Mouse (Mus musculus): ENCODE measurements around the gene Wdr61. TPM values are rescaled to one million over a fixed set of nuclear protein-coding genes. Genes with fewer than 3 reads are reported as not detected.
"Not testable (repeated sequence)": the region's sequence is repeated elsewhere in the genome, so short reads cannot be mapped to it uniquely, and the experiment has no call there.

The Wdr61 gene
- polyA plus RNA-seq, 1 experiment = 49.7 TPM

GRCm38 (mm10) chr9:54699345-54700173 lies 34.8 kb downstream of the Wdr61 start:
- Histone ChIP-seq H3K27ac (ENCODE audit: control insufficient read depth, insufficient read depth, low read length) (no peak overlapping the region), H3K4me1 (replicated peaks; ENCODE audit: control insufficient read depth, insufficient read depth, low read length) (peaks cover 9% of the 10 kb centered on the region; the same call in 1 of the 2 replicates), H3K27me3 (ENCODE audit: control insufficient read depth, insufficient read depth, low read length) (peaks cover 19% of the 10 kb centered on the region), H3K4me3 (ENCODE audit: control insufficient read depth, insufficient read depth, low read length) (peak overlapping the region; percentile 53), H3K36me3 (ENCODE audit: control insufficient read depth, insufficient read depth, low read length) (no peaks in the 10 kb centered on the region)
- DNase-seq = peak; percentile 21
- WGBS = 2% methylated on average over 92 of the region's 92 CpGs
- no peak for TF ChIP-seq CTCF (IDR thresholded peaks at IDR 0.05; ENCODE audit: borderline replicate concordance, control insufficient read depth, extremely low read depth, insufficient read depth, low read length, poor library complexity)
- no peak for TF ChIP-seq POLR2A (IDR thresholded peaks at IDR 0.05; ENCODE audit: control insufficient read depth, extremely low read depth, insufficient read depth, low read length, poor library complexity)

GRCm38 (mm10) chr9:54699087-54699344 lies 35.3 kb downstream of the Wdr61 start:
- Histone ChIP-seq H3K4me1 (replicated peaks; ENCODE audit: control insufficient read depth, insufficient read depth, low read length) (peaks cover 9% of the 10 kb centered on the region; the same call in 1 of the 2 replicates), H3K27me3 (ENCODE audit: control insufficient read depth, insufficient read depth, low read length) (peaks cover 19% of the 10 kb centered on the region), H3K36me3 (ENCODE audit: control insufficient read depth, insufficient read depth, low read length) (no peaks in the 10 kb centered on the region), H3K27ac (ENCODE audit: control insufficient read depth, insufficient read depth, low read length) (no peak overlapping the region), H3K4me3 (ENCODE audit: control insufficient read depth, insufficient read depth, low read length) (peak overlapping the region; percentile 53)
- TF ChIP-seq POLR2A (IDR thresholded peaks at IDR 0.05; ENCODE audit: control insufficient read depth, extremely low read depth, insufficient read depth, low read length, poor library complexity) = no peak
- no peak for TF ChIP-seq CTCF (IDR thresholded peaks at IDR 0.05; ENCODE audit: borderline replicate concordance, control insufficient read depth, extremely low read depth, insufficient read depth, low read length, poor library complexity)
- WGBS = 12% methylated on average over 27 of the region's 27 CpGs
- DNase-seq = no peak

GRCm38 (mm10) chr9:54698318-54699086 lies 35.8 kb downstream of the Wdr61 start, which contains the start of gene Dnaja4:
Gene Dnaja4, plus strand, starts transcription at chr9:54698873.
- WGBS = 79% methylated on average over 17 of the region's 17 CpGs
- DNase-seq = no peak
- peaks cover 9% of the 10 kb centered on the region; the same call in 1 of the 2 replicates for H3K4me1 ChIP-seq (replicated peaks; ENCODE audit: control insufficient read depth, insufficient read depth, low read length)
- H3K27ac ChIP-seq (ENCODE audit: control insufficient read depth, insufficient read depth, low read length) = no peak within 1 kb of the TSS
- TF ChIP-seq CTCF (IDR thresholded peaks at IDR 0.05; ENCODE audit: borderline replicate concordance, control insufficient read depth, extremely low read depth, insufficient read depth, low read length, poor library complexity) (no peak), POLR2A (IDR thresholded peaks at IDR 0.05; ENCODE audit: control insufficient read depth, extremely low read depth, insufficient read depth, low read length, poor library complexity) (no peak)
- peak within 1 kb of the TSS; percentile 53 for H3K4me3 ChIP-seq (ENCODE audit: control insufficient read depth, insufficient read depth, low read length)
- H3K27me3 ChIP-seq (ENCODE audit: control insufficient read depth, insufficient read depth, low read length) = peaks cover 19% of the 10 kb centered on the region
- H3K36me3 ChIP-seq (ENCODE audit: control insufficient read depth, insufficient read depth, low read length) = no peaks in the 10 kb centered on the region

GRCm38 (mm10) chr9:54691241-54691805 lies 43.0 kb downstream of the Wdr61 start:
- not testable (repeated sequence) for H3K4me1 ChIP-seq (replicated peaks; ENCODE audit: control insufficient read depth, insufficient read depth, low read length); H3K4me3 ChIP-seq (ENCODE audit: control insufficient read depth, insufficient read depth, low read length); H3K27ac ChIP-seq (ENCODE audit: control insufficient read depth, insufficient read depth, low read length); H3K36me3 ChIP-seq (ENCODE audit: control insufficient read depth, insufficient read depth, low read length); H3K27me3 ChIP-seq (ENCODE audit: control insufficient read depth, insufficient read depth, low read length)
- peak; percentile 41 for DNase-seq
- WGBS = 4% methylated on average over 31 of the region's 31 CpGs

GRCm38 (mm10) chr9:54690697-54691096 lies 43.6 kb downstream of the Wdr61 start:
- H3K4me1 ChIP-seq (replicated peaks; ENCODE audit: control insufficient read depth, insufficient read depth, low read length); H3K27ac ChIP-seq (ENCODE audit: control insufficient read depth, insufficient read depth, low read length); DNase-seq; H3K4me3 ChIP-seq (ENCODE audit: control insufficient read depth, insufficient read depth, low read length); H3K27me3 ChIP-seq (ENCODE audit: control insufficient read depth, insufficient read depth, low read length); H3K36me3 ChIP-seq (ENCODE audit: control insufficient read depth, insufficient read depth, low read length): not testable (repeated sequence)
- WGBS = 92% methylated on average over 2 of the region's 2 CpGs

- no peak for DNase-seq
- no peak overlapping the region for H3K27ac ChIP-seq (ENCODE audit: control insufficient read depth, insufficient read depth, low read length)
- whole genome bisulfite sequencing = 85% methylated on average over 8 of the region's 8 CpGs
- no peaks in the 10 kb centered on the region for H3K36me3 ChIP-seq (ENCODE audit: control insufficient read depth, insufficient read depth, low read length)
- H3K4me1 ChIP-seq (replicated peaks; ENCODE audit: control insufficient read depth, insufficient read depth, low read length) = no peaks in the 10 kb centered on the region
- no peak overlapping the region for H3K4me3 ChIP-seq (ENCODE audit: control insufficient read depth, insufficient read depth, low read length)
- TF ChIP-seq CTCF (IDR thresholded peaks at IDR 0.05; ENCODE audit: borderline replicate concordance, control insufficient read depth, extremely low read depth, insufficient read depth, low read length, poor library complexity) (no peak), POLR2A (IDR thresholded peaks at IDR 0.05; ENCODE audit: control insufficient read depth, extremely low read depth, insufficient read depth, low read length, poor library complexity) (no peak)
- H3K27me3 ChIP-seq (ENCODE audit: control insufficient read depth, insufficient read depth, low read length) = no peaks in the 10 kb centered on the region
Measured at GRCm38 (mm10) chr9:54689446-54689845, 44.9 kb downstream of the Wdr61 start.

All from thymus, adult 2 months (tissue).